Mouse (Mus musculus): Measurements from ENCODE around the gene Gtf2ird1.
"Not testable (repeated sequence)": the region's sequence is repeated elsewhere in the genome, so short reads cannot be mapped to it uniquely, and the experiment has no call there.

Gtf2ird1 gene

DNA sequence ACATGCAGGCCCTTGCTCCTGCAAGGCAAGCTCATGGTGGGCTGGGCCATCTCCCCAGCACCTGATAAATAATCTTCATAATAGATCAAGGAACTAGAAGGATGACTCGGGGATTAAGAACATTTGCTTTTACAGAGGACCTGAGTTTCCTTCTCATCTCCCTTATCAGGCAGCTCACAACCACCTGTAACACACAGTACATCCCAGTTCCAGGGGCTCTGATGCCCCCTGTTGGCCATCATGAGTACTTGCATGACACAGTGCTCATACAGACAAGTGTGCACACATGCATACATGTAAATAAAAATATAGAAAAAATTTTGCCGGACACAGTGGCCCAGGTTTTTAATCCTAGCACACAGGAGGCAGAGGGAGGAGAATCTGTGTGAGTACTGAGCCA lies 17.4 kb upstream of the Gtf2ird1 start:
- DNase-seq = peak; percentile 52

DNA sequence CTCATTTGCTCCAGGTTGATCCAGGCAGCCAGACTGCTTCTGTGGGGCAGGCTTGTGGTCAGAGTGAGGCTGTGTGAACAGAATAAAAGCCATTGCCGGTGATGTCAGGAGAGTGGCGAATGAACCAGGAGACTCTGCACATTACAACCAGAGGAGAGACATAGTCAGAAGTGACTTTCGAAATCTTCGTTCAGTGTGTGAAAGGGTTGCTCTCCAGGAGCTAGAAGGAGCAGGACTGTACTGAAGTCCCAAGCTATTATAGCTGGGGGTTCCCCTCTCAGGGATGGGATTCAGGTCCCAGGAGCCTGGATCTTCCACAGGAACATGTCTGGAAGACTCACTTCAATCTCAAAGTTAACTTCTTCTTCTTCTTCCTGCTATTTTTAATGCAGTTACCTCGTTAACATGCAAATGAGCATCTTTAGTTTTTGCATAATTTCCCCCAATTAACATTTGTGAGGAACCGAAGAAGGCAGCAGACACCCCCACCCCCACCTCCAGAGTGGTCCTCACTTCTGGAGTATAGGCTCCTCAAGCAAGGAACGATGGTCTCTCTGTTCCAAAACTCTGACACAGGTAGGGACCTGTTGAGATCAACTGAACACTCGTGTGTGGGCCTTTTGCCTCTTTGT lies 14.1 kb upstream of the Gtf2ird1 start:
- DNase-seq = no peak

DNA sequence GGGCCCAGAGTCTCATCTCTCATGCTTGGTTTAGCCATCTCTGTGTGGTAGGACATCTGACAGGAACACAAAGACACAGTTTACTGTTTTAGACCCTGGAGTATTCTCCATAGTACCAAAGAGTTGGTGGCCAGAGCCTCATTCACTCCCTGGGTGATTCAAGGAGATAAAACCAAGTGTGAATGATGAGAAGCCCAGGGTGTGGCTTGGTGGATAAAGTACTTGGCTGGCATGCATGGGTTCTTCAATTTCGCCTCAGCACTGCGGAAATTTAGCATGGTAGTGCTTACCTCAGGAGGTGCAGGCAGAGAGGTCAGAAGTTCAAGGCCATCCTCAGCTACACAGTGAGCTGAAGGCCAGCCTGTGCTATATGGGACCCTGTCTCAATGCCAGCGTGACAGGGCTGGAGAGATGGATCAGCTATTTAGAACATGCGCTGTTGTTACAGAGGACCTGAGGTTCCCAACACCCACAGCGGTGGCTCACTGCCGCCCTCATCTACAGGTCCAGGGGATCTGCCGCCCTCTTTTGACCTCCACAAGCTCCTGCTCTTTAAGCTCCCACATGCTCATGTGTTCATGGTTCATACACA lies 13.1 kb upstream of the Gtf2ird1 start:
- DNase-seq = peak; percentile 36

DNA sequence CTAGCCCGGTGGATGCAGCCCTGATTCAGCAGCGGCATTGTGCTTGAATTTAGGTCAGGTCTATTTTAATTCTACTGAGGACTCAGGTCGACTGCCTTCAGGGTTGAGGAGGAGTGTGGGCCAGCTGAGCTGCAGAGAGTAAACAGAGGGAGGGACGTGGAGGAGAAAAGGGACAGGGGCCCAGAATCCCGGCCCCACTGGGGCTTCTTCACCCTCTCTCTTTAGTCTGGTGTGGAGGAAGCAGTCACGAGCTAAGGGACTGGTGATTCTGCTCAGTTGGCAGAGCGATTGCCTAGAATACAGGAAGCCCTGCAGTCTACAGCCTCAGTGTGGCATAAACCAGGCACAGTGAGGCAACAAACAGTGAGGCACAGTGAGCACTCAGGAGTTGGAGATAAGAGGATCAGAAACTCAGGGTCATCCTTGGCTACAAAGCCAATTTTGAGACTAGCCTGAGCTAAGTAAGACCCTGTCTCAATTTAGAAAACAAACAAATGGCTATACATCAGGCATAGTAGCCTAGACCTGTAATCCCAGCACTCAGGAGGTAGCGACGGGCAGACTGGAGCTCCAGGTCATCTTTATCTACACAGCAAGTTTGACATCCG lies 11.7 kb upstream of the Gtf2ird1 start:
- no peak for DNase-seq

DNA sequence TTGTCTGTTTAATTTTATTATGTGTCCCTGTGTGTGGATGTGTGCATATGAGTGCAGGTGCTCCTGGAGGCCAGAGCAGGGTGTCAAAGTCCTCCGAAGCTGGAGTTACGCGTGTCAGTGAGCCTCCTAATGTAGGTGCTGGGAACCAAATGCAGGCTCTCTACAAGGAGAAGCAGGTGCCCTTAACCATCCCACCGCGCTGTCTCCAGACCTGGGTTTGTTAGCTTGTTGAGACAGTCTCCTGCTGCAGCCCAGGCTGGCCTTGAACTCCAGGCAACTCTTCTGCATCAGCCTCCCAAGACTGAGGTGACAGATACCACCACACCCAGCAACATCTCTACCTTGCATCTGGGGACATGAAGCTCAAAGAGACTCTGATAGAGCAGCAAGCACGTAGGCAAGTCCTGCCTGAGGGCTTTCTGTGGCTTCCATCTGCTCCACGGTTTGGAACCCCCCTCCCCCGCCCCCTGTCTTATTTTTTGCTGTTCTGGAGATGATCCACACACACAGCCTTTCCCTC lies 10.6 kb upstream of the Gtf2ird1 start:
- peak; percentile 68 for DNase-seq

DNA sequence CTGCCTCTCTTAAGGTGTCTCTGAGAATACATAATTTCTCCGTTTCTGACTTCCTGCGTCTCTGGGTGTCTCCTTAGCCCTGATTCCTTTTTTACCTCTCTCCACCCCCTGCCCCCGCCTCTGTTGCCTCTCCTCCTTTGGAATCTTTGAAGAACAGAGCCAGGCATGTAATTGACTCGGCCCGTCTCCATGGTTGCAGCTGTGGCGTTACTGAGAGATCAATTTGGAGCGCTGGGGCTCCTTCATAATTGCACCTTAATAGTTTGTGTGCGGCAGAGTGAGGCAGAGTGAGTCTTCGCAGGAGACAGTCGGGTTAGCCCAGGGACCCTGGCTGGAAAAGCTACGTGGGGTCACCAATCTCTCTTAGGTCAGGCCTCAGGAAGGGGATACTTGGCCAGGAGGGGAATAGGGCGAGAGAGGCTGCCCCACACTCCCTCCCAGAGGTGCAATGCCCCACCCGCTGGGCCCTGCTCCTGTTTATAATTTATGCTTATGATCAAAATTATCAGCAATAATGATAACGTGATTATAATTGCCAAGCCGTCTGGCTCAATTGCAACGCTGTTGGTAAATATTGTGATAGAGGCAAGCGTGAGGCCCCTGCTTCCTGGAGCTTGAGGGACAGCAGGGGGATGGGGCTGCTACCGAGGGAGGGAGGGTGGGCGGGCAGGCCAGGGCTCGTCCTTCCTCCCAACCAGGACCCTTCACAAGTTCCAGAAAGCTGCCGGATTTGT lies 9.9 kb upstream of the Gtf2ird1 start:
- DNase-seq = peak; percentile 40

DNA sequence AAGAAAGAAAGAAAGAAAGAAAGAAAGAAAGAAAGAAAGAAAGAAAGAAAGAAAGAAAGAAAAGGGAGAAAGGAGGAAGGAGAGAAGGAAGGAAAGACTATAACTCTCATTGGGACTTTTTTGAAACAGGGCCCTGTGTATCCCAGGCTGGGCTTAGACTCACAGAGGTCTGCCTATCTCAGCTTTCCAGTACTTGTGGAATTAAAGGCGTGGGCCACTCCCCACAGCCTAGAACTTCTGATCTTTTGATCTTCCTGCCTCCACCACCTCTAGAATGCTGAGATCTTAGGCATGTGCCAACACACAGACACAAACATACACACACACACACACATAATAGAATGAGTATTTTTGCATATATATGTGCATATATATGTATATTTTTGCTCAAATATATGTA lies 8.7 kb upstream of the Gtf2ird1 start:
- peak; percentile 43 for DNase-seq

DNA sequence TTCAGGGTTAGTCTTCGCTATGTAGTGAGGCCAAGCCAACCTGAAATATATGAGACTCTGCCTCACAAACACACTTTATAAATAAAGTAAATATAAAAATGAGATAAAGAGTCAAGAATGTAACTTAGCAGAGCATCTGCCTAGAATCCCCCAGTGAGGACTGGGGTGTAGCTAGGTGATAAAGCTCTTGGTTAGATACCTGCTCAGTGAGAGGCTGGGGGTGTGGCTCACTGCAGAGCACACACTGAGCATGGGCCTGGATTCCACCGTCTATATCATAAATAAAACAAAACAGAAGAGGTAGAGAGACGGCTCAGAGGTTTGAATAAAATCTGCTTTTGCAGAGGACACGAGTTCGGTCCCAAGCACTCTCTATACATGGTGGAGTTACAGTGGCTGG lies 7.7 kb upstream of the Gtf2ird1 start:
- peak; percentile 57 for DNase-seq

DNA sequence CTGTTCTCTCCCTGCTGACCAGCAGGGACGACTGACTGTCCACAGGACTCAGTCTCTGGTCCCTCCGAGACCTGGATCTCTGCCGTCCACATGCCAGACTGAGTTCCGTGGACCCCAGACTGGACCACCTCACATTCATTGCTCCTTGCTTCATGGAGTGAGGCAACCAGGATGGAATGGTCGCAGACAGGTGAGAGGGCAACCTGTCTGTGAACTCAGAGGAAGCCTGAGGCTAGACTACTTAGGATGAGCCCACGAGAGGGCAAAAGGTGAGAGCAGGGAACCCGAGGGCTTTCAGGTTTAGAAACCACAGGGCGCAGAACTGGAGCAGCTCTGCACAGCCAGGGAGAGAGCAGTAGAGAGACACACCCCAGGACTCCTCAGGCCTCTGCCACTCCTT lies 6.2 kb upstream of the Gtf2ird1 start:
- DNase-seq = no peak

DNA sequence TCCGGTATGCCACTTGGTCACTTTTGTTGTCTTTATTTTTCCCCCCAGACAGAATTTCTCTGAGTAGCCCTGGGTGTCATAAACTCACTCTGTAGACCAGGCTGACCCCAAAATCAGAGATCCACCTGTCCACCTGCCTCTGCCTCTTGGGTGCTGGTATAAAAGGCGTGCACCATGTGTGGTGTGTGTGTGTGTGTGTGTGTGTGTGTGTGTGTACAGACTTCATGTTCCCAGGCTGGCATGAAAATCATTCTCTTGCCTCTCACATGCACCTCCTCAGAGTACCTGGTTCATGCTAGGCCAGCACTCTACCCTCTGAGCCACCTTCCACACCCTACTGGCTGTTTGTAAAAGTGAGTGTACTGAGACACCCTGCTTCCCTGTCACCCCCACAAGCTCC lies 5.8 kb upstream of the Gtf2ird1 start:
- DNase-seq = no peak

DNA sequence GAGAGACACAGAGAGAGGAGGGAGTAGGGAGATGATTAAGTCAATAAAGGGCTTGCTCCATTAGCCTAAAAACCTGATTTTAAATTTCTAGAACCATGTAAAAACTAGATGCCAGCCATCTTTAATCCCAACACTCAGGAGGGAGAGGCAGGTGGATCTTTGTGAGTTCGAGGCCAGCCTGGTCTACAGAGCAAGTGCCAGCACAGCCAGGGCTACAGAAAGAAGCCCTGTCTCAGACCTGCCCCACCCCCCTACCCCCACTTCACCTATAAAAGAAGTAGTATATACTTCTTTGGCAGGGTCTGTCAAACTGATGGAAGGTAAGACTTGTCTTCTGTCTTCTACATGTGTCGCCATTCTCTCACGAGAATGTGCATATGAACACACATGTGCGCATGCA lies 4.0 kb upstream of the Gtf2ird1 start:
- no peak for DNase-seq

DNA sequence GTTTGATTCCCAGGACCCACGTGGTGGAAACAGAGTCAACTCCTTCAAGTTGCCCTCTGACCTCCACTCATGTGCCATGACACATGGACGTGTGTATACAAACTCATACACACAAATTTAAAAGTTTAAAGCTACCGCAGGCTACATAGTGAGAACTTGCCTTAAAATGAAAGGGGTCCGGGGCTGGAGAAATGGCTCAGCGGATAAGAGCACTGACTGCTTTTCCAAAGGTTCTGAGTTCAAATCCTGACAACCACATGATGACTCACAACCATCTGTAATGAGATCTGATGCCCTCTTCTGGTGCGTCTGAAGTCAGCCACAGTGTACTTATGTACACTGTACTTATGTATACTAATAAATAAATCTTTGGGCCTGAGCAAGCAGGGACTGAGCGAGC lies 2.6 kb upstream of the Gtf2ird1 start:
- DNase-seq = no peak

DNA sequence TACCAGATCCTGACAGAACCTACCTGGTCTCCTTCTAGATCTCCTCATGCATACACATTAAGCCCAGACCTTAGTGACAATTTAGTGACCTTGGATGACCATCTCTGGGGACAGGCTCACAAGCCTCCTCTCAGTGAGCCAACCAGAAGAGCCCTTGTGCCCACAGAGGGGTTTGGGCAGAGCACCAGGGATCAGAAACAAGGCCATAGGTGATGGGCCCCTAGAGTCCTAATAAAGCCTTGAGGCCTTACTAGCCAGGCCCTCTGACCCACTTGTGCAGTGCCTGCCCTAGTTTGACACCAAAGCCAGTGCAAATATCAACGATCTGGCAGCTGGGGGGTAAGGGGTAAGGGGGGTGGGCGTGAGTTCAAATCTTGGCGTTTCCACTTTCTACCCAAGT lies 1.9 kb upstream of the Gtf2ird1 start:
- no peak for DNase-seq

DNA sequence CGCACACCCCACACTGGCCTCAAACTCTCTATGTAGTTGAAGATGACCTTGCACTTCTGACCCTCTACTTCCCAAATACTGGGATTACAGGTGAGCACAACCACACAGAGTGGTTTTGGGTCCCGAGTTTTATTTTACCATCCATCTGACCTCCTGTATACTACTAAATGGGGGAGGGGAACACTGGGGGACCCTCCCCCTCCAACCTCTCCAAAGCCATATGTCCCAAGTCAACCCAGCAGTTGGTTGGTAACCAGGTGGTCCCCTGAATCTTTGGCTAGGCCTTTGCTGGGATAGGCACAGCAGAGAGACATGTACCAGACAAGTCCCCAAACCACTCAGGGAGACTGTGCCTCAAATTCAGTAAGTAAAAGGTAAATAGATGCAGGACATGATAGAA lies 855 bp upstream of the Gtf2ird1 start:
- no peak for DNase-seq

DNA sequence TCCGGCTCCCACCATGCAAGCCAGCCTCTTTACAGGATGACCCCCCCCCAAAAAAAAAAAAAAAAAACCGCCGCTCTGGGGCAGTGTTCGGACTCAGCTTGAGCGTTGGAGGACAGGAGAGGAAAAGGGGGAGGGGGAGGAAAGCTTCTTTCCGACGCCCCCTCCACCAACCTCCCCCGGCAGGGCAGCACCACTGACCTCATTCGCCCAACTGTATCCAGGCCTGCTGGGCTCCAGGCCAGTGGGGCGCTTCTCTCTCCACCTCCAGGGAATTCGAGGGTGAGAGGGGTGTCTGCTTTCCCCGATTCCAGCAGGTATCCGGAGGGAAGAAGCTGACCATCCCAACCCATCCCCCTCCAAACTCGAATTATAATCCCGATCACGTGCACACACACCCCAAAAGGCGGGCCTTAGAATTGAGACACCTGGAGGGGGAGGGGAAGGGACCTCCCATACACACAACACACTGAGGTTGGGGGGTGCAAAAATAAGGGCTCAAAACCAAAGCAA lies 547 bp downstream of the Gtf2ird1 start:
- peak; percentile 47 for DNase-seq

DNA sequence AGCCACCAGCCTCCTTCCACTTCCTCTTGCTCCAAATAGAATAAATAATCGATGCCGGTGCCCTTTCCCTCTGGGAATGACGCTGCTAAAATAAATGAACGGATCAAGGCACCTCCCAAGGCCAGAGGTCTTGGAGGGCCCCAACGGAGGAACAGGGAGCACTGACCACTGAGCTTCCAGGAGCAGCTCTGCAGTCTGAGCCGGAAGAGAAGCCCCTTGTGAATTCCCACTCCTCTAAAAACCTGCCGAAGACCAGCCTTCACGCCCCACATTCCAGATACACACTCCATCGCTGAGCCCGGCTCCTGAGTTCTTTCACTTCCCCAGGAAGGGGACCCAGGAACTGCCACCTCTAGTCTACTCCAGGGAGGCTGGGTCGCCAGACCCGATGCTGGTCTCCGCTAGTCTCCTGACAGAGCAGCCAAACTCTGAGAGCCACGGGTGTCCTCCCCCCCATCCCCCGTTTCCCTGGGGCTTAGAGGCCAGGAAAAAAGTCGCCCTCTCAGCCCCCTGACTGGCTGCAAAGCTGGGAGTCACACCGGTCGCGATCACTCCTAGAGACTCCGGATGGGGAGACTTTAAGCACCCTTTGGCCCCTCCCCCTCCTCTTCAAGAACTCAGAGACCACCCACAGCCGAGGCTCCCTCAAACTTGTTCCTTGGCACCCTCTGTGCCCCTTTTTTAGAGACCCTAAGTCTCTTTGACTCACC lies 1.2 kb downstream of the Gtf2ird1 start:
- peak; percentile 17 for DNase-seq

DNA sequence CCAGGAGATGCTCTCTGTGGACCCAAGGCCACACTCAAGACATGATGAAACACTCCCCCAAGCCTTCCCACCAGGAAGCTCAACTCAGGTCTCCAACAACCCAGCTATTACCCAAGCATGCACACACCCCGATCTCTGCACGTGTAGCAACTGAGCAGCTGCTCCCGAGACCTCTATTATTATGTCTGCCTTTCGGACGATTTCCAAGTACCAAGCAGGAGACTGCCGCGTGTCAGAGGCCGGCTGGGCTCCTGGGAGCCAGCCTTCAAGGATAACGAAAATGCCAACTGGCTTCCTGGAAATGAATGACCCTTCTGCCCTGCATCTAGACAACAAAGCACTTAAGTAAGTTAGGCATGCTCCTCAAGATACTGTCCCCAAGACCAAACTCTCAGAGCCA lies 2.1 kb downstream of the Gtf2ird1 start:
- no peak for DNase-seq

DNA sequence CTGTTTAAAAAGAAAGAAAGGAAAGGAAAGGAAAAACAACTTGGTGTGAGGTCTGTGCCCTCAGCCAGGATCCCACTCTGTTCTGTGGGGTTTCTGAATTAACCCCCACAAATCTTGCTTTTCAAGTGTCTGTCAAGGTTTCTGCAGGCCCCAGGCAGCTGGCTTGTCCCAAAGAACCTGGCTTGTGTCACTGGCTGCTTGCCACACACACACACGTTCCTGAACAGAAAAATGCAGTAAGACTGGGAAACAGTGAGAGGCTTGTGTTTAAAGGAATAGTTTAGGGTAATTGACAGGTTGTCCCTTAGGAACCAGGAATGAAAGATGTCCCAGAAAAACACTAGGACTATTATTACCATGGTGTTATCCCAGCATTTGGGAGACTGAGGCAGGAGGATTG lies 2.9 kb downstream of the Gtf2ird1 start:
- no peak for DNase-seq

DNA sequence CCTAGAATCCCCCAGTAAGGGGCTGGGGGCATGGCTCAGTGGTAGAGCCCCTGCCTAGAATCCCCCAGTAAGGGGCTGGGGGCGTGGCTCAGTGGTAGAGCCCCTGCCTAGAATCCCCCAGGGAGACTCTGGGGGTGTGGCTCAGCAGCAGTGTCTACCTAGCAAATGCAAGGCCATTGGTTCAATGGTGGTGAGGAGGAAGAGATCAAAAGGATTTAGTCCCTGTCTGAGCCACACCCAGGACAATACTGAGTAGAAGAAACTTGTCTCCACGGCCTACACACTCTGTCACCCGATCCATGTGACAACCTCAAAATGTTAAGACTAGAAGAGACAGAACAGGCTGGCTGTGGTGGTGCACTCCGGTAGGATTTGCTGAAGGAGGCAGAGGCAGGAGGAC lies 9.8 kb downstream of the Gtf2ird1 start:
- not testable (repeated sequence) for DNase-seq

DNA sequence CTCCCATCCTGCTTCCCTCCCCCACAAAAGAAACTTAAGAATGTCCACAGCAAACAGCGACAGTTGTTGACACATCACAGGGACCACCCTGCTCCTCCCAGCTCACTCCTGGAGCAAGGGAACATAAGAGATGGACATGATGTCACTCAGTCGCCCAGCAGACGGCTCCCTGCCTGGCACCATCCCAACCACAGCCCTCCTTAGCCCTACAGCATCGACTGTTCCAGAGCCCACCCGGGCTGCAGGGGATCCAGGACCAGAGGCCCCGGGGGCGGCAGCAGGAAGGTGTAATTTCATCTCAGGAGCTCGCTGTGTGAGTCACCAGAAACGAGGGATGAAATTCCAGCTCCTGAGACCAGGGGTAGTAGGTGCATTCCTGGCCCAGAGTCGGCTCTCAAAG lies 10.6 kb downstream of the Gtf2ird1 start:
- no peak for DNase-seq

DNA sequence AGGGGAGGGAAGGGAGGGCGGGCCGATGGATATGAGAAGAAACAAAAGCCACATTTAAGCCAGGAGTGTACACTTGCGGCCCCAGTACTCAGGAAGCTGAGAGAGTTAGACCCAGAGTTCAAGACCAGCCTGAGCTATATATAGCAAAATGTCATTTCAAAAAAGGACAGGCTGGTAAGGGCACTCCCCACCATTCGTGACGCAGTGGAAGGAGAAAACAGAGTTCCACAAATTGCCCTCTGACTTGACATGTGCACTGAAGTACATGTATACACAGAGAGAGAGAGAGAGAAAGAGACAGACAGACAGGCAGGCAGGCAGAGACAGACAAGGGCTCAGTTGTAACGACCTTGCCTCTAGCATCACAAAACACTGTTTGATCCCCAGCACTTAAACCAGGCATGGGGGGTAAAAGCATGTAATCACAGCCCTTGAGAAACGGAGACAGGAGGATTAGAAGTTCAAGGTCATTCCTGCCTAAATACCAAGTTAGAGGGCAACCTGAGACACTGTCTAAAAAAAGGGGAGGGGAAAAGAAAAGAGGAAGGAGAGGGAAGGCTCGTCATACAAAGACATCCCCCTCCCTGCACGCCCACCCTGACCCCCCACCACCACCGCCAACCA lies 11.2 kb downstream of the Gtf2ird1 start:
- DNase-seq = no peak

DNA sequence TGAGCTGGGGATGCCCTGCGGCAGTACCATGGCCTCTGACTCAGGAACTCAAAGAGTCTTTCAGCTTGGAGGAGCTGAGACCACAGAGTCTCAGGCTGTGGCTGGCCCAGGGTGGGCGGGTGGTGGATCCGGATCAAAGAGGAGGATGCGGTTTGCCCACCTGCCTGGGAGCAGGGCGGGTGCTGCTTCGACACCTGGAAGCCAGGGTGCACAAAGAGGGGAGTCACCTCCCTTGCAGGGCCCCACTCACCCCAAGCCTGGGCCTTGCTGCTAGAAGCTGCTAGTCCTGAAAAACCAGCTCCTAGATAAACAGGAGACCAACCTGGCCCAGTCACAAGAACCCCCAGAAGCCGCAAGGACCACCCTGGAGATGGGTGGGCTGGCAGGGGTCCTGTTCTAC lies 12.0 kb downstream of the Gtf2ird1 start:
- DNase-seq = no peak
